Mouse (Mus musculus): ENCODE results near the gene Notch2. TPM values are rescaled to one million over a fixed set of nuclear protein-coding genes. Genes with fewer than 3 reads are reported as not detected.

Notch2 gene
- total RNA-seq, 2 experiments from 2014 or later, result 38.5 to 40.1 TPM

- DNase-seq, result no peak
Measured at GRCm38 (mm10) chr3:97998349-97998748, 15.0 kb upstream of the Notch2 start.

GRCm38 (mm10) chr3:98003558-98003957 lies 9.8 kb upstream of the Notch2 start:
- no peak for DNase-seq

- no peak for DNase-seq
Measured at GRCm38 (mm10) chr3:98004231-98004630, 9.1 kb upstream of the Notch2 start.

- no peak for DNase-seq
Measured at GRCm38 (mm10) chr3:98005306-98005705, 8.0 kb upstream of the Notch2 start.

GRCm38 (mm10) chr3:98006046-98006691 lies 7.2 kb upstream of the Notch2 start:
- no peak for DNase-seq

- DNase-seq, result no peak
Measured at GRCm38 (mm10) chr3:98006973-98007372, 6.4 kb upstream of the Notch2 start.

GRCm38 (mm10) chr3:98008143-98008542 lies 5.2 kb upstream of the Notch2 start:
- no peak for DNase-seq

GRCm38 (mm10) chr3:98009190-98009840 lies 4.0 kb upstream of the Notch2 start:
- DNase-seq, result no peak

- no peak for DNase-seq
Measured at GRCm38 (mm10) chr3:98013086-98013400, 284 bp upstream of the Notch2 start.

- DNase-seq, result peak; percentile 59
Measured at GRCm38 (mm10) chr3:98015205-98016171, 2.2 kb downstream of the Notch2 start.

GRCm38 (mm10) chr3:98016901-98017591 lies 3.7 kb downstream of the Notch2 start:
- DNase-seq, result no peak

- DNase-seq, result no peak
Measured at GRCm38 (mm10) chr3:98018187-98018586, 4.9 kb downstream of the Notch2 start.

- DNase-seq, result no peak
Measured at GRCm38 (mm10) chr3:98020431-98021229, 7.3 kb downstream of the Notch2 start.

- DNase-seq, result peak; percentile 73
Measured at GRCm38 (mm10) chr3:98024288-98024848, 11.0 kb downstream of the Notch2 start.

GRCm38 (mm10) chr3:98025521-98025920 lies 12.2 kb downstream of the Notch2 start:
- no peak for DNase-seq

GRCm38 (mm10) chr3:98025921-98026880 lies 12.9 kb downstream of the Notch2 start:
- DNase-seq, result peak; percentile 63

- DNase-seq, result peak; percentile 54
Measured at GRCm38 (mm10) chr3:98027371-98027774, 14.0 kb downstream of the Notch2 start.

GRCm38 (mm10) chr3:98028072-98028471 lies 14.7 kb downstream of the Notch2 start:
- no peak for DNase-seq

- no peak for DNase-seq
Measured at GRCm38 (mm10) chr3:98028936-98029335, 15.6 kb downstream of the Notch2 start.

GRCm38 (mm10) chr3:98031104-98031503 lies 17.8 kb downstream of the Notch2 start:
- DNase-seq, result no peak
